Mouse (Mus musculus): ENCODE data around the gene Serpinb9b. TPM values are rescaled to one million over a fixed set of nuclear protein-coding genes. Genes with fewer than 3 reads are reported as not detected.
A peak's percentile ranks its signal among the peaks of the same experiment; 100 is the strongest.

The Serpinb9b gene
- total RNA-seq, 2 experiments from 2014 or later = not detected

DNA sequence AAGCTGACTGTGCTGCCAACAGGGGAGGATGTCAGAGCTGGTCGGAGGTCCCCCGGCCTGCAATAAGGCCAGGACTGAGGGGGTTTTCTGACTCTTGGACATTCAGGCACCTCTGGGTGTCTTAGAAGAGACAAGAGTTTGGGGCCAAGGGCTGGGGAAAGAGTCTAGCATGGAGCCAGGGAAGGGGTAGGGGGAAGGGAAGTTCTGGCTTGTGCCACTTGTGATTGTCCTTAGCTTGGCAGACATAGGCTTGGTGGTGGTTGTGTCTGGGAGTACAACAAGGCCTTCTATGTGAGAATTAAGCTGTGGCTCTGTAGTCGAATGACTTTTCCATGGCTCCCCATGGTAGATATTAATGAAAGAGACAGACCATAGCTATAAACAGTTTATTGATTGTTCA is 16.3 kb downstream of the Serpinb9b start:
- DNase-seq (ENCODE audit: low spot score in 2 of 2) = no peak

DNA sequence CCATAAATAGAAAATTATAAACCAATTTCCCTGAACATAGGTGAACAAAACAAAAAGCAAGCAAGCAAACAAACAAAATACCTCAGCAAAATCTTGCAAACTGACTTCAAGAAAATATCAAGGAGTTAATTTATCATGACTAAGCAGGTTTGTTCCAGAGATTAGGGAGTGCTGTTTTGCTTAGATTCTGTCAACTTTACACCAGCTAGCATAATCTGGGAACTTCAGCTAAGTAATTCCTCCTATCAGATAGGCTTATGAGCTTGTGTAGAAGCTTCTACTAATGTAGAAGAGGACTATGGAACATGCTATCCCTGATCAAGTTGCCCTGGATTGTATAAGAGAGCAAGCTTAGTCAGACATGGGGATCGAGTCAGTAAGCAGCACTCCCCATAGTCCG is 20.0 kb downstream of the Serpinb9b start:
- no peak for DNase-seq (ENCODE audit: low spot score in 2 of 2)

DNA sequence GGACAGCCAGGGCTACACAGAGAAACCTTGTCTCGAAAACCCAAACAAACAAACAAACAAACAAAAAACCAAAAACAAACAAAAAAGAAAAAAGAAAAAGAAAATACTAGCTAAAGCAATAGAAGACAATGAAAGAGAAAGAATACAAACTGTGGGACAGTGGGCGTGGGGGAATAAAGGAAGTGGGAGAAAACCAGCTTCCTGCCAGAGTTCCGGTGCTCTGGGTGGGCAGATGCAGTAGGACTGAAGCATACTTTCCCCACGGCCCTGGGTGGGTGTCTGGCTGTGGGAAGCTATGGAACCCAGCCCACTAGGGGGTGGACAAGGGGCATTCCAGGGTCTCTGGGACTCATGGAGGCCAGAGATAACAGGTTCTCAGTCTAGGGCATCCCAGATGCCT is 21.0 kb downstream of the Serpinb9b start:
- DNase-seq (ENCODE audit: low spot score in 2 of 2) = no peak

DNA sequence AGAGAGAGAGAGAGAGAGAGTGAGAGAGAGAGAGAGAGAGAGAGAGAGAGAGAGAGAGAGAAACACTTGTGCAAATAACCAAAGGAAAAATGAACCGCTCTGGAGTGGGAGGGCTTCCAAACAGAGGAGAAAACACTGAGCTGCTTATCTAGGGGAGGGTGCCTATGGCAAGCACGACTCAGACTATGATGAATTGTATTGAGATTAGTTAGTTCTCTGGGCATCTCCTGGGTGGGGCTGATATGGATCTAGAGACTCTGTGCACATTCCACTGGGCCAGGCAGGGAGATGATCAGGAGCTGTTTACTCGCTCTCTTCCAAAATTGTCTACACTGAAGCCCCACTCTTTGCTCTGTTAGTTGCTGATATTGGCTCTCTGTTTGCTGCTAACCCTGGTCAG is 24.5 kb downstream of the Serpinb9b start:
- DNase-seq (ENCODE audit: low spot score in 2 of 2) = no peak

DNA sequence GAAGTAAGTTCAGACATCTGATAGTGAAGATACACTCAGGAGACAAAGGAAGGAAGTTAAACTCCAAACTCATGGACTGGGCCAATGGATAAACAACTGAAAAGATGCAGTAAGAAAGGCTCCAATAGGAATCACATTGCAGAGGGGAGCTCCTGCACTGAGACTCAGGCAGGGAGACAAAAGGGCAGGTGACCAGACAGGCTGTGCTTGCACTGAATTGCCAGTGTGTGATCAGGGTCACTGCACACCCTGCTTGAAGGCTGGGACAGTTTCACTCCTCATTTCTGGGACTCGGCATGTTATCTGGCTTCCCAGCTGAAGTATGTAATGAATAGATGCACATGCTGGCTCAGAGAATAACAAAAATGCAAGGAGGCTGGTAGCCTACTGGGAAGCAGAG is 35.8 kb downstream of the Serpinb9b start:
- DNase-seq (ENCODE audit: low spot score in 2 of 2) = no peak

DNA sequence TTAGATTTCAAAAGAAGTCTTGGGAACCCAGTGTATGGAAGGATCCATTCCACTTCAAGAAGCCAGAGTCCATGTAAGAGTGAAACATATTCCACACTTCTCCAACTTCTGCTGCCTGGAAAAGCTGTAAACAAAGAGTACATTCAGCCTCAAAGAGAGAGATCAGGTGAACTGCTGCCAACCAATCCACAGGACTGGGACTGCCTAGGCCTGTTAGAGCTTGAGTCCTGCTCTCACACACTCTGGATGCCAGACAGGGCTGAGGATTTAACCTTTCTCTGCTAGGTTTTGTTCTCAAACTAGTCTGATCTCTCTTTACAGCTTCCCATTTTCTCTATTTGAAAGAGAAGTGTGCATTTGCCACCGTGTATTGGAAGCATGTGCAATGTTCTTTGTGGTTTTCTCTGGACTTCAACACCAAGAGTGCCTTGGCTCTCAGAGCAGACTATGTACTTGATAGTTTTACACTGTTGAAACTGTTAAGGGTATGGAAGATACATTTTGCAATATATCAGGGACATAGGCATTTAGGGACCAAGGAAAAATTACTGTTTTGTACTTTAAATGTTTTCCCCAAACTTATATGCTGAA is 40.3 kb downstream of the Serpinb9b start:
- DNase-seq (ENCODE audit: low spot score in 2 of 2) = no peak

DNA sequence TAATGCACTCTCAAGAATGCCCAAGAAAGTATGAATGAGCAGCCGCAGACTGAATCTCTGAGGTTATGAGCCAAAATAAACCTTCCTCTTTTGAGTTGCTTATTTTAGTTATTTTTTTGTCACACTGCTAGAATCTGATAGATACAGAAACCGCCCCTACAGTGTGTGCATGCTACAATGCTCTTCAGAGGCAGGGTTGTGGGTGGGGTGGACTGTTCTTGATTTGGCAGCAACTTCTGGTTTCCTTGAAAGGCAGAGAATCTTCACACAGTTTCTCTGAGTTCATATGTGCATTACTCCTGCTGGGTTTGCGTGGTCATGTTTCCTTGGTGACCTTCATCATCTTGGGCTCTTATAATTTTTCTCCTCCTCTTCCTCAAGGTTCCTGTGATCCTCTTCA is 40.9 kb downstream of the Serpinb9b start:
- DNase-seq (ENCODE audit: low spot score in 2 of 2) = no peak

DNA sequence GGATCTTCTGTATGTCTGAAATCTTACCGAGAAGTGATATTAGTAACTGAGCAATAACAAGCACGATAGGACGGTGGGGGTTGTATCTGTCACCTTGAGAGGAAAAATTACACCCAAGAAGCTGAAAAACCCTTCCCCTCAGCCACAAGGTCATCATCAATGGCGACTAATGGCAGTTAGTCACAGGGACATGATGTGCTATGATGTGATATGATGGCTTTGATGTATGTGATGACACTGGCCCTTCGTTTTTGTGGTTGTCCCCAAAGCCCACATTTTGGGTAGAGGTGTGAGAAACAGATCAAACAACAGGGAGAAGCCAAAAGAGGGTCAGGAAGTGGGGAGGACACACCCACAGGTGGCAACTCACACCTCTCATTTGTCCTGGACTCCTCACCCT is 44.6 kb downstream of the Serpinb9b start:
- DNase-seq (ENCODE audit: low spot score in 2 of 2) = no peak

DNA sequence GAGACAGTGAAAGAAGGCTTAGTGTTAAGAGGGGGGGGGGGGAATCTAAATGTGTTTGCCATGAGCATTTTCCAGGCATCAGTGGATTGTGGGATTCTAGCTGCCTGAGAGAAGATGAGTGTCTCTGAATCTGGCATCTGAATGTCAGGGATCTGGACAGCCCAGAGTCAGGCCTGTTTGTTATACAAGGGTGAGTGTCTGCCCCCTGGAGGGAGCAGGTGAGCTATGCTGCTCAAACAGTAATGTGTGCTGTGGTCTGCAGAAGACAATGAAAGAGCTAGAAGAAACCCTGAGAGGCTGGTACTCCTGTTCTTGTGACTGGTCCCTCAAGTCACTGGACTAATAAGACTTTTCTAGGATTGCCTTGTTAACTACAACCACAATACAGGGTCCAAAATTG is 46.8 kb downstream of the Serpinb9b start:
- peak in 1 of 2 experiments; percentile 31 for DNase-seq (ENCODE audit: low spot score in 2 of 2)

DNA sequence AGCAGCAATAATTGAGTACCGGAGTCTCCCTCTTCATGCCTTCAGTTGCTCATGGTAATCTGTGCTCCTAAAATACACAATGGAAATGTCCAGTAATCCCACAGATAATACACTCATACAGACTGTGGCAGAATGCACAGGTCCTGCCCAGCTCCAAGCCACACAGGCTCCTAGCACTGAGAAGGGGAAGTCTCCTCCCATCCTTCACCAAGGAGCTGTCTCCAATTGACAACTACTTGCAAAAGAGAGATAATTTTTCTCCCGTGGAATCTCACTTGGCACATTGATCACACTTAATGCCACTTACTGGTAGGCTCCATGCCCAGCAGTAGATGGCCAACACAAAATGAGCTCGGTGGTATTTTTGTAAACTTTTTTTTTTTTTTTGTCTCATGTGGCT is 49.0 kb downstream of the Serpinb9b start:
- no peak for DNase-seq (ENCODE audit: low spot score in 2 of 2)

DNA sequence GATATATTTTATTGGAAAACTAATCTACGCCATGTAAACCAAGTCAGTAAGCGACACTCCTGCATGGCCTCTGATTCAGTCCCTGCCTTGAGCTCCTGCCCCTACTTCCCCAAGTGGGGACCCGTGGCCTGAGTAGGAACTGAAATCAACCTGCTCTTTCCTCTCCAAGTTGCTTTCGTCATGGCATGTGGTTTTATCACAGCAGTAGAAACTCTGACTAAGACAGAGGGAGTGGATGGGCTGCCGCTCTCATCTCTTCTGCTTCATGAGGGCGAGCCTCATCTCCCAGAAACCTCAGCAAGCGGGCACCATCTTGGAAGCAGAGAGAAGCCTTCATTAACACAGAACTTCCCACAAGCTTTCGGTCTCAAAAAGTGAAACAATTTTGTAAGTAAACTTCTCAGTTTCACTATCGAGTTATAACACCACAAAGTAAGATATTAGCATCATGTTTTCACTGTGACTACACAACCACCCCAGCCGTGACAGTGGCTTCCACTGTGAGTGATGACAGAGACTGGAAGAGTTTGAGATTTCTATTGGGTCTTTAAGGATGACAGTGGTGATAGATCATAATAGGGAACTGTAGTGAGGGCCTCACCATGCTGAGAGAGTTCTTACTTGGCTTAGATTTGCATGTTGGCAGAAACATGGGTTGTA is 49.9 kb downstream of the Serpinb9b start:
- DNase-seq (ENCODE audit: low spot score in 2 of 2) = no peak

DNA sequence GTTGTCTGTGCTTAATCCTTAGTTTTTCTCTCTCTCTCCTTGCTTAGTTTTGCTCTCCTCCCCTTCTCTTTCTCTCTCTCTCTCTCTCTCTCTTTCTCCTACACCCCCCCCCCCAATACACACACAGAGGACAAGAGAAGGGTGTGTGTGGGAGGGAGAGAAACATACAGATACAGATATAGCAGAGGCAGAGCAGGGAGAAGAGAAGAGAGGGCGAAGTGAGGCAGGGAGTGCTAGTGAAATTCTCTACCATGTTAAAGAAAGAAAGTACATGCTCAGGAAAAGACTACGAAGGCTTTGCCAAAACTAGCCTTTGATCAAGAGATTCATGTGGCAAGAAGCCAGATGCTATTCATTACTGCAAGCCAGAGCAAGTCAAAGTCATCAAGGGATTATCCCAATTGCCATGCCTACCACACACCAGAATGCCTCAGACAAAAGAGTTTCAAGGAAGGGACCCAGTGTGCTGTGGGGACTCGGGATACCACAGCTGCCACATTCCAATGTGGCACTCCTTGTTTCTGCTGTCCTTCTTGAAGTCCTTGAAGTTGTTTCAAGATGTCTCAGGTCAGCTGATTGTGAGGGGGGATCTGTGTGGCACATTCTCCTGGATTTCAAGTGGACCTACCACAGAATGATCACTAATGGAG is 51.0 kb downstream of the Serpinb9b start, which contains the start of gene Serpinb1b:
Gene Serpinb1b (plus strand): TSS at position 520 of the 650 bp plus-strand sequence.
- DNase-seq (ENCODE audit: low spot score in 2 of 2) = no peak

DNA sequence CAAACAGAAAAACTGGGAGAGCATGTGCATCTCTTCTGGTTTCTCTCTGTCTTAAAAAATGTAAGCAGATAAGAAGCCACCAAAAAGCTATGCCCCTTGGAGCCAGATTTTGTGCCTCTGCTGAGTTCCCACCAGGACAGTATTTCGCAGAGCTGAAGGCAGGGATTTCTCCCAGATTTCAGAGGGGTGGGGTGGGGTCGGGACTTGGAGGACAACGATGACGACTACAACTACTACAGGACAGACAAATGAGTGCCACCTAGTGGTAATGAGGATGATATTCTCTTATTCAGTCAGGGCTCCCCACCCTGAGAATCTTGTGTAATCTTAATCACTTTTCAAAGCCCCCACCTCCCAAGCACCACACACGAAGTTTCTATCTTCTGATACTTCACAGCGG is 52.2 kb downstream of the Serpinb9b start:
- no peak for DNase-seq (ENCODE audit: low spot score in 2 of 2)

DNA sequence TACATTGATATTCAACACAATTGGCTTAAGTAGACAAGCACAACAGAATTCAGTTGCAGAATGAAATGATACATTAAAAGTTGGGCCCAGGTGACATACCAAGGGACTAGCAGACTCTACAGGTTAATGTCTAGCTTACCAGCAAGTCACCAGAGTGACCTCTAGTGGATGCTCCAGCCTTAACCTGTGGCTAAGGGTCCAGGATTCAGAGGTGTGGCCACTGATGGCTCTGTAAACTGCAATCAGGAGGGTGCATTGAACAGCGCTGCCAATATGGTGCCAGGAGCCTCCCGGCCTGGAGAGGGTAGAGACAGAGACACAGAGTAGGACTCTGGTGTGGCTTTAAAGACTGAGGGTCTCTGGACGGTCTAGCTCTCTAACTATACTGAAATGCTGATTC is 53.1 kb downstream of the Serpinb9b start:
- DNase-seq (ENCODE audit: low spot score in 2 of 2) = no peak

DNA sequence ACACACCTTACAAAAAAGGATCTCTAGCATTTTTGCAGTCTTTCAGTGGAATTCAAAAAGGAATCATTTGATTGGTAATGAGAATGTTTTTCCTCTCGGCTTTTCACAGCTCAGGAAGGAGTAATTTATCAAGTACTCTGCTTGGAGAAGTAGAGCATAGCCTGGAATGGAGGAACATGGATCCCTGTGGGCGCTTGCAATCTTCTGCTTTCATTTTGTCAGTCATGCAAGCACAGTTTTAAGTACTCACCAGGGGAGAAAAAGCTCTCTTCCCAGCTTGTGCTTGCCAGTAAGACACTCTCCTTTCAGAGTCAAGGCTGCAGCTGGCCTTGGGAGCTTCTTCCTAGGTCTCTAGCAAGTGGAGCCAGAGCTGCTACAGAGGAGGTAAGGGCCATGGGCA is 56.6 kb downstream of the Serpinb9b start:
- no peak for DNase-seq (ENCODE audit: low spot score in 2 of 2)

DNA sequence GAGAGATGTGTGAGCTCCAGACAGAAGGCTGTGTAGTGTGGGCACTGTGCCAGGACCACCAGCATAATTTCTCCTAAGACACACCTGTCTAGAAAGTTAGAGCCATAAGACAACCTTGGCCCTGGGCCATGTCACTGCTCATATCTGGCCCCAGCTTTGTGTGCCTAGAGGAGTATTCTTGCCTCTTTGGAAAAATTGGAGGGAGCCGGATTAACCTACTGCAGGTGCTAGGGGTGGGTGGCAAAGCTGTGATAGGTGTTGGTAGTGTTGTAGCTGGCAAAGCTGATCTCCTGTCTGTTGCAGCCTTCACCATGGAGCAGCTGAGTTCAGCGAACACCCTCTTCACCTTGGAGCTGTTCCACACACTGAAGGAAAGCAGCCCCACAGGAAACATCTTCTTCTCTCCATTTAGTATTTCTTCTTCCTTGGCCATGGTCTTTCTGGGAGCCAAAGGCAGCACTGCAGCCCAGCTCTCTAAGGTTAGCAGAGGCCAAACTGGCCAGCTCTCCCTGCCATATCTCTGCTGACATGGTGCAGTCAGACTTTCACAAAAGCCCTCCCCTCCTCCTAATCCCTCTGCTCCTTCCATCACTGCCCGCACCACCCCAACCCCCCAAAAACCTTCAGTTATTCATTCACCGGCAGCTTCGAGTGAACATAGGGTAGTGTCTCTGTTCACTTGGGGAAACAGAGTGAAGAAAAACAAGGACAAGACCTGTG is 57.9 kb downstream of the Serpinb9b start:
- peak; percentile 16 to 33 for DNase-seq (ENCODE audit: low spot score in 2 of 2)

DNA sequence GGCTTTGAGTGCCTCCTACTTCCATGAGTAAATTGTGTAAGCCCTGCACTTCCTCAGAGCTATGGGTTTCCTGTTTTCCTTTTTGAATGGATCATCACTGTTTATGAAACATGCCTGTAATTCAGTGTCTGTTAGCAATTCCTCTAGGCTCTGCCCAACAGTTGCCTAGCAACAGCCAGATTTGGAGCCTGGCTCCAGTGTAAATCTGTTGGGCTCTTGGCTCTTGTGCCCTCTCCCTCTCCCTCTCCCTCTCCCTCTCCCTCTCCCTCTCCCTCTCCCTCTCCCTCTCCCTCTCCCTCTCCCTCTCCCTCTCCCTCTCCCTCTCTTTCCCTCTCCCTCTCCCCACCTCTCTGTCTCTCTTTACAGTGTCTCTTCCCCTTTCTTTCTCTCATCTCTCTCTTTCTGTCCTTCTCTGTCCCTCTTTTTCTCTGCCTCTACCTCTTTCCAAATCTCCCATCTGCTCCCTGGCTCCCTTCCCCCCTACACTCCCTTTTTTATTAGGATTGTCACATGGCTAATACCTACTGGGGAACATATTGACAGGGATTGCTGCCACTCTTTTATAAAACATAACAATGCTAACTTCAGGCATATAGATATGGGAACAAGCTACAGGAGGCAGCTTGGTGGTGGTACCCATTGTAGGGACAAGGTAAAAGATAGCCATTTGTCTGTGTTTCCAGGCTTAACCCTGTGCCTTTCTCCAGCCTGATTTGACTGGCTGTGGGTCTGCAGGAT is 58.6 kb downstream of the Serpinb9b start:
- peak; percentile 37 to 53 for DNase-seq (ENCODE audit: low spot score in 2 of 2)

DNA sequence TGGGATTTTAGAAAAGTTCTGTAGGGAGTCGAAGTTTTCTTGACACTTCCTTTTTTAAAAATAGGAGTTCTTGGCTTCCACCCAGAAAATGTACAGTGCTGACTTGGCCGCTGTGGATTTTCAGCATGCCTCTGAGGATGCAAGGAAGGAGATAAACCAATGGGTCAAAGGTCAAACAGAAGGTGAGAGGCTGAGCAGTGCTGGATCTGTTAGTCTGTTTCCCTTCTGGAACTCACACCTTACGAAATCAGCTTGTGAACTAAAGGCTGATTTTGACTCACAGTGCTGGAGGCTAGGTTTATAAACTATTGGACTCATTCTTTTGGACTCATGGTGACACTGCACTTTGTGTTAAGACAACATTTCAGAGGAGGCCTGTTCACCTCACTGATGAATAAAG is 62.4 kb downstream of the Serpinb9b start:
- DNase-seq (ENCODE audit: low spot score in 2 of 2) = no peak

DNA sequence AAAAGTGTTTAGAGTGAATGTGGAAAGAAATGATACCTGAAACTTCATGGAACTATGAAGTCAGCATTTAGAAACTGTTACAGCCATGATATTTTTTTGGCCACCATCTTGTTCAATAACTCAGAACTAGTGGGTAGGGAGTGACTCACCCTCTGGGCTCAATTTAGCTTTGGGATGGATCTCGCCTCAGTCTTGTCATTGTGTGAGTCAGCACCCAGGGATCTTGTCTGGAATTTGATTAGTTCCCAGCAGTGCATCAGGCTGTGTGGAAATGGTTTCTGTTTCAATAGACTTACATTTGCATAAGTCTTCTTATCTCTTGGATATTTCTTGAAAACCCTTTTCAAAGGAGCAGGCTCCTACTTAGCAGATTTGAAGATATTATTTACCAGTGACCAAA is 63.3 kb downstream of the Serpinb9b start:
- no peak for DNase-seq (ENCODE audit: low spot score in 2 of 2)

DNA sequence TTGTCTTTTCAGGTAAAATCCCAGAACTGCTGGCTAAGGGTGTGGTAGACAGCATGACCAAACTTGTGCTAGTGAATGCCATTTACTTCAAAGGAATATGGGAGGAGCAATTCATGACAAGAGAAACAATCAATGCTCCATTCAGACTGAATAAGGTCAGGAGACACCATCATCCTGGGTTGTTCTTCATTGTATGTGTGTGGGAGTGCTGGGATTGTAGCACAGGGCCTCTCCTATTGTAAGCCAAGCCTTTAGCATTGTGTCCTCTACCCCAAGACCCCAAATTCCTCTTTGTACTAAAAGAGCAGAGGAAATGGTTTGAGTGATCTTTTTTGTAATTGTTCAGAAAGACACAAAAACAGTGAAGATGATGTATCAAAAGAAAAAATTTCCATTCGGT is 64.1 kb downstream of the Serpinb9b start:
- no peak for DNase-seq (ENCODE audit: low spot score in 2 of 2)
